Mouse (Mus musculus): ENCODE measurements around the gene Dpy19l2.
"Not testable (repeated sequence)": the region's sequence is repeated elsewhere in the genome, so short reads cannot be mapped to it uniquely, and the experiment has no call there.

The Dpy19l2 gene

DNA sequence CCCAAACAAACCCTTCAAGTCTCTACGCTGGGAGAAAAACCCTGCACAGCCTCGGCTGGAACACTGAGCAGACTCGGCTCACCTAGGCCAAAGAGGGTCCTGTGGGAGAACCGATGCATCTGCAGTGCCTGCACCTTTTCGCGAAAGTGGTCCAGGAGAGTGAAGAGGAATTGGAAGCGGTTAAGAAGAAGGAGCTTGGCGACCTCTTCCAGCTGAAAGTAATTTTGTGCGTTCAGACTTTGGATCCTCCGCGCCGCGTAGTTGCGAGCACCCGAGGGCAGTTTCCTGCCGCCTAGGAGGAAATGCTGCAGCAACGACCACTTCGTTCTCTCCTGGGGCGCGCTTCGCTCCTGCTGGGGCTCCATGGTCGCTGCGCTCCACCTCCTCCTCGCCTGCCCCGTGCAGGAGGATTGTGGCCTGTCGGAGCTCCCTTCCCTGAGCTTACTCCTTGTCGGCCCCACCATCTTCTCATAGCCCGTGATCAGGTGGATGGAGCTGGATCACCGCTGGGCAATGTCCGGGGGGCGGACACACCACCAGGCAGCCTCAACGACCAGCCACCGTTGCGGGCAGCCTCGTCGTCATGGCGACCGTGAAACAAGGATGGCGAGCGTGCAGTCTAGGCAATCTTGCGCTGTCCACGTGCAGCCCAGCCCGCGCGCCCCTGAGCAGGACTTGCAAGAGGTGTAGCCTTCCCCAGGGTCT lies at the start of gene Dpy19l2:
Dpy19l2 (minus strand) TSS at position 594 of the 705 bp plus-strand sequence.
- DNase-seq (ENCODE audit: low read depth, low spot score): no peak

DNA sequence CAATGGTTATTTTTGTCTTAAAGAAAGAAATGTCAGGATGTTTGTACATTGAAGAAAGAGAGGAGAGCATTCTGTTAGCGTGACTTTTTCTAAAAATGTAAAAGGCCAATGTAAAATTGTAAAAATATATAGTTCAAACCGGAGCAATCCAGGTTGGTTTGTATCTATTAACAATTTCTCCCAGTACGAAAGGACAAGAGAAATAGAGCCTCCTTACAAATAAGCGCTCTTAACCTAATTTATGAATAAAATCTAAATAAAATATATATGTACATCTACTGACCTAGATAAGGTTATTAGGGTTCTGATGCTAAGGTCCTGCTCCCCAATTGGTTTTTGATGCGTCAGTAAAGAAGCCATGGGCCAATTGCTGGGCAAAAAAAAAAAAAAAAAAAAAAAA lies 48.9 kb upstream of the Dpy19l2 start:
- no peak for DNase-seq (ENCODE audit: low read depth, low spot score)

- DNase-seq (ENCODE audit: low read depth, low spot score): no peak
These were observed 5.2 kb upstream of the Dpy19l2 start for GRCm38 (mm10) chr9:24701246-24701645.

DNA sequence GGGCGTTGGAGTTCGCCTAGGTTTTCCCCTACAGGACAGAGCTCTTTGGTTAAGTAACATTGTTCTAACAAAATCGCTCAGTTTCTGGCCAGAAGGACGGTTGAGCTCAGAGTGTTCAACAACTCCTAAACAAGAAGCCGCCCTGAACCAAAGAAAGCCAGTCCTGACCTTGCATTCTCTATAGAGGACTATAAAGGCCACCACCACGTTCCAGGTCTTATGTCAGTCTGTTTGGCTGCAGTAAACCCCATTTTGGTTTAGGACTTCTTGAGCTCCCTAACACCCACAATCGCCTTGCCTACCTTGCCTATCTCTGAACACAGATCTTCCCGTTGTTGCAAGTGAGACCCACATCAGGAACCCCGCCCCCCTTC lies 299 bp upstream of the Dpy19l2 start:
- no peak for DNase-seq (ENCODE audit: low read depth, low spot score)

DNA sequence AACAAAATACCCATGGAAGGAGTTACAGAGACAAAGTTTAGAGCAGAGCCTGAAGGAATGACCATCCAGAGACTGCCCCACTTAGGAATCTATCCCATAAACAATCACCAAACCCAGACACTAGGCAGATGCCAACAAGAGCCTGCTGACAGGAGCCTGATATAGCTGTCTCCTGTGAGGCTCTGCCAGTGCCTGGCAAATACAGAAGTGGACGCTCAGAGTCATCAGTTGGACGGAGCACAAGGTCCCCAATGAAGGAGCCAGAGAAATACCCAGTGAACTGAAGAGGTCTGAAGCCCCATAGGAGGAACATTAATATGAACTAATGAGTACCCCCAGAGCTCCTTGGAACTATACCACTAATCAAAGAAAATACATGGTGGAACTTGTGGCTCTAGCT lies 58.8 kb downstream of the Dpy19l2 start:
- not testable (repeated sequence) for DNase-seq (ENCODE audit: low read depth, low spot score)

GRCm38 (mm10) chr9:24624896-24625295 lies 71.2 kb downstream of the Dpy19l2 start, which contains the start of gene Cypt4:
Gene Cypt4, plus strand, starts transcription at chr9:24625196.
- DNase-seq (ENCODE audit: low read depth, low spot score): no peak

GRCm38 (mm10) chr9:24538159-24538558 lies 157.9 kb downstream of the Dpy19l2 start:
- DNase-seq (ENCODE audit: low read depth, low spot score): no peak

GRCm38 (mm10) chr9:24516575-24517139 lies 179.4 kb downstream of the Dpy19l2 start:
- DNase-seq (ENCODE audit: low read depth, low spot score): peak; percentile 32

DNA sequence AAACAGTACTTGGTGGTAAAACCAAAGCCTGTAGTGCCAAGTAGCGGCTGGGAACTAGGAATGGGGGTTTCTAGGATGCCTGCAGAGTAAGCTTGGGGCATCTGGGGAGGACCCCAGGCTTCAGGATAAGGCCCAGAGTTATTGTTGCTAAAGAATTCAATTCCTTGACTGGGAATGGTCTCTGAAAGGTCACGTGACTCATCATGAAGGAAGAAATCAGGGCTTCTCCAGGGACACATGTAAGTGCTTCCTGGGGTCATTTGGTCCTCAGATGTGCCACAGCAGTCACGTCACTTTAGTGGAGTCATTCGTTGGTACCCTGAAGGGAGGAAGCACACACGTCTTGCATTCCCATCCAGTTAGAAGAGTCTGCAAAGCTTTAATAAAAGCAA lies 182.0 kb downstream of the Dpy19l2 start:
- no peak for DNase-seq (ENCODE audit: low read depth, low spot score)

DNA sequence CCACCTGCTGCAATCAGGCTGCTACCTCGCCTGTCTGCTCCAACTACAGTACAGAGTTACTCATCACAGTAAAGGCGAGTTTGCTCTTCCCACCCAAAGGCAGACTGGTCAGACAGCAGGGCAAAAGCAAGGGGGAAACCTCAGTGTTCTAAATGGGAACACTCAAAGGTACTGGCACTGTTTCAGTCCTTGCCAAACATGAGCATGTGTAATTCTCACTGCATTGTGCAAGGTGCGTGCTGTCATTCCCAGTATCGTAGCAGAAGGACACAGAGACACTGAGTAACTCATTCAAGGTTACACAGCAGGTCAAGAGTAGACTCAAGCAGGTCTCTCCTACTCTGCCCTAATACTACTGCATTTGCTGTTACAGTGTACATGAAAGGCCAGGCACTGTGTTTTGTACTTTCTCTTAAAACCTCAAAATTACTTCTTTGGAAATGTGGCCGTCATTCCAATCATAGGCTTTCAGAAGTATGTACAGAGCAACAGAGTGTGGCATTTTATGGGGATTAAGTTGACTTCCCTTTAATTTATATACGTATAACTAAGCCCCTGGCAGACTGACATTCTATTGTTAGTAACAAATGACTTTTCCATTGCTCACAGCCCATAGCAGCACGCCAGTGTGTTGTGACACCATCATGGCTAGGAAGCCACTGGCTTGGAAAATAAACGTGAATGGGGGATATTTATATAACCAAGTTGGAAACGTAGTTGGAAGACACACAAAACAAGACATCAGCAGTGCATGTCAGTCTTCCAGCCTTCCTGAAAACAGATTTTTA lies 182.6 kb downstream of the Dpy19l2 start:
- no peak for DNase-seq (ENCODE audit: low read depth, low spot score)

DNA sequence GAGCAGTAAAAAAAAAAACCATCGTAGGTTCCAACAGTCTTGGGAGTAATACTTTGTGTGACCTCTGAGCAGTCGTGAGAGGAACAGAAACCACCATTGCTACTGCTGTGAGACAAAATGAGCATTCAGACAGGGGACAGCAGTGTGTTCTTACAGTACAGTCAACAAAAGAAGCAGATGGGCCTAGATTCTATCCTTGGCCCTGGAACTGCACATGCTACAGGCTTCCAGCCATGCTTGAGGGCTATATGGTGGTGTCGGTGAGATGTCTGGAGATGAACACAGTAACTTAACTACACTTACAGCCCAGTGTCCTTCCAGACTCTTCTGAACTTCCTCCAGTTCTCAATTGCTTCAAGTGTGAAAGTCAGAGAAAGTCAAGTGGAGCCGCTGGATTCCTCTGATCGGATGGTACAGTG lies 184.0 kb downstream of the Dpy19l2 start:
- no peak for DNase-seq (ENCODE audit: low read depth, low spot score)

- no peak for DNase-seq (ENCODE audit: low read depth, low spot score)
These were observed 184.5 kb downstream of the Dpy19l2 start for GRCm38 (mm10) chr9:24511371-24512120.

DNA sequence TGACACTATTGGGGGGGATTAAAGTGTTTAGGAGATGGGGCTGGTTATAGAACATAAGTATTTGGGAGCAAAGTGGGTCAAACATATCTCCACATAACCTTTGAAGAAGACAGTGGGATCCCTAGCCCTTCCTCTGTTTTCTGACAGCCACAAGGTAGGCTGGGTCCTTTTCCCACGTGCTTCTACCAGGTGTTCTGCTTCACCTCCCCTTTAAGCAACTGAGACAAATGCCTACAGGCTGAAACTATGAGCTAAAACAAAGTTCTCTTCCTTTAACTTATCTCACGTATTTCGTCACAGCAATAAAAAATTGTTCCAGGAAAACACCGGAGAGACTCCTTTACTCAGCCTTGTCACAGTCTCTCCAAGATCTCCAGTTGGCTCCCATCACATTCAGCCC lies 187.2 kb downstream of the Dpy19l2 start:
- no peak for DNase-seq (ENCODE audit: low read depth, low spot score)
